Mouse (Mus musculus) right cerebral cortex, postnatal 25 days (tissue): ENCODE measurements at regions not wholly inside any gene's neighbourhood (a gene's known extent, or its start where the extent isn't known, plus 50 kb on each side); places are given as distances from the start of the nearest gene placed in this dataset.

Experiments
- DNase-seq: peaks from one replicate; pipeline ENCODE4 v3.0.0; 2022

DNA sequence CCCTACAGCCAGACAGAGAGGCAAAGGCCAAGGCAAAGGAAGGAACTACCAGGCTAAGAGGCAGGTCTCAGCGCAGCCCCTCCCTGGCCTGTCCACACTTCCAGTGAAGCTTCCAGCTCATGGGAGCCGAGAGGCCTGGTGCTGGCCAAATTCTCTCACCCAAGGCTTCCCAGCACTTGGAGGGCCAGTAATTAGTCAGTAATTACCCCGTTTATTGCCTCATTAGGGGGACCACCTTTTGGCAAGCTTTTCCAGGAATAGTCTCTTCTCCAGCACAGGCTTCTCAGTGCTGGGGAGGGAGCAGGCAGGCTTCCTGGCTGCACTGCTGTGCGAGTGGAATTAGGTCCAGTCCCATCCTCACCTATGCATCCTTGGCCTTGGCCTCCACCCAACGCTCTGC lies 252.8 kb upstream of the Nxpe4 start:
- no peak for DNase-seq

- peak; percentile 48 for DNase-seq
Measured at GRCm38 (mm10) chr9:47910501-47910906, 251.3 kb upstream of the Nxpe4 start.

DNA sequence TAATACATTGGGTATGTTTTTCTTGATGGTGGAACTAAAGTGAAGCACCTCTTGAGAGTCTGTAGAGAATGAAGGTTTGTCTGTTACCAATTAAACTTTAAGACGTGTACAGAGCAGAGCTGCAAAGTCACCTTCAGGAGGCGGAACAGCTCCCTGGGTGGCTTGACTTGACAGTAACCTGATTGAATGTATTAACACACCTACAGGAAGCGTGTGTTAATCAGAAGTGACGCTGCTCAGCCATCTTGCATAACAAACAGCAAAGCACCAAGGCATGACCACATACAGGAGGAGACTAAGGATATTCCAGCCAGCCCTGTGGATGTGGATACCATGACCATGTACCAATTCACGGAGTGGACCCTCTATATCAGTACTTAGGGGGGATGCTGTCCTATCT lies 249.0 kb upstream of the Nxpe4 start:
- DNase-seq: no peak

DNA sequence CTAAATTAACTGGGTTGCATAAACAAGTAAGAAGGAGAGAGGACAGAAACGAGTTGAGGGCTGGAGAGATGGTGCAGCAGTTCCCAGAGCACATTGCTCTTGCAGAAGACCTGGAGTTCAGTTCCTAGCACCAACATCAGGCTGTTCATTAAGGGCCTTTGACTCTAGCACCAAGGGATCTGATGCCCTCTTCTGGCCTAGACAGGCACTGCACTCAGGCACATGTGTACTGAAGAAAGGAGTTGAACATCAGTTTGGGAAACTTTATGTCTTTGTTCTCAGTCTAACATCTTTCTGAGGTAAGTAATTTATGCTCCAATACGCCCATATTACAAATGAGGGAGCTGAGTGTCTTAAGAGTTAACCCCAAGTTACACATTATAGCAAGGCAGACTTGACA lies 226.5 kb upstream of the Nxpe4 start:
- DNase-seq: no peak

DNA sequence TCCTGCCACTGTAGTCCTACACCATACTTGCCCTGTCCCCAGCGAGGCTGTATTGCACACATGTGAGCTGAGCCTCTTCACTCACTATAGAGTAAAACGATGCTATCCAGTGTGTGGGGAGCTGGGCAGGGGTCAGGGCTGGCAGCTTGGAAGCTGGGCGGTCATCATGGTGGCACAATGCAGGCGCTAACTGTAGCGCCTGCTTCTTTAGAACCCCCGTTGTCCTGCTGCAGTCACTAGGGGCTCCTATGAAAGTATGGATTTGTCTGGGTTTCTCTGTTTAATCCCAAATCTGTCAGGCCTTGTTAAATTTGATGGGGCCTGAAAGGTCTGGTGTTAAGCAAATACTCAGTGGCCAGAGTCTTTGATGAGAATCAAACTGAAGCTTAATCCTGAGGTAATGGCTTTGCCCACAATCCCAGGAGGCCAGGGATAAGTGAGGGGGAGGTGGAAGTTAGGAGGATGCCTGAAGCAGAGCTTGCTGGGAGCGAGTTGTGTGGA lies 225.8 kb upstream of the Nxpe4 start:
- DNase-seq: no peak

GRCm38 (mm10) chr9:47938941-47939710 lies 222.7 kb upstream of the Nxpe4 start:
- DNase-seq: no peak

GRCm38 (mm10) chr9:47942761-47943583 lies 218.9 kb upstream of the Nxpe4 start:
- DNase-seq: peak; percentile 39

- DNase-seq: no peak
Measured at GRCm38 (mm10) chr9:47946226-47946625, 215.6 kb upstream of the Nxpe4 start.

- peak; percentile 59 for DNase-seq
Measured at GRCm38 (mm10) chr9:47957881-47958280, 203.9 kb upstream of the Nxpe4 start.

DNA sequence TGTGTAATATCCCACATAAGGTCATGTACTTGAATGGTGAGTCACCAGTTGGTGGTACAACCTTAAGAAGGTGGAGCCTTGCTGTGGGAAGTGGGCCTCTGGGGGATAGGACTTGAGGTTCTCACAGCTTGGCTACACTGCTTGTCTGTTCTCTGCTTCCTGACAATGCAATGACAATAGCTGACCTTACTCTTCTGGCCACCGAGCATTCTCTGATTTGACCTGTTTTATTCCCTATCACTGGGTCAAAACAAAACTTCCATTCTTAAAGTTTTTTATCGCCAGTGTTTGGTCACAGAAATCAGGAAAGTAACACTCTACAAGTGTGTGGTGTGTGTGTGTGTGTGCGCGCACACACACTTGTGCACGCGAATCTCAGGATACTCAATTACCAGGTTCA lies 203.0 kb upstream of the Nxpe4 start:
- DNase-seq: no peak

- no peak for DNase-seq
Measured at GRCm38 (mm10) chr9:47961176-47961575, 200.6 kb upstream of the Nxpe4 start.

DNA sequence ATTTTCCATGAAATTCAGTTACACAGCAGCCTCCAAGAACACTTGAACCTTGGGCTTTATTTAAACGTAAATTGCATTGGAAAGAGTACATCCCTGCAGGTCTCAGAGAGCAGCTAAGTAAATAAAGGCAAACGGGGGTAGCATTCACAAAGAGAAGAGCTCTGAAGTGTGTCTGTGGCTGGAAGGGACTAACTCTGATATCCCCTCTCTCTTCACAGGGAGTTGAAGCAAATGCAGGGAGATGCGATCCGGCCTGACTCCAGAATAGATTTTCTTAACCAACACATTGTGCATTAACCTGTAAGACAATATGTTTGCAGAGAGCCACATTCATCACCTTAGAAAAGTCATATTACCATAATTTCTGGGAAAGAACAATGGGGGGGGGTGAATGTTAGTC lies 199.7 kb upstream of the Nxpe4 start:
- no peak for DNase-seq

DNA sequence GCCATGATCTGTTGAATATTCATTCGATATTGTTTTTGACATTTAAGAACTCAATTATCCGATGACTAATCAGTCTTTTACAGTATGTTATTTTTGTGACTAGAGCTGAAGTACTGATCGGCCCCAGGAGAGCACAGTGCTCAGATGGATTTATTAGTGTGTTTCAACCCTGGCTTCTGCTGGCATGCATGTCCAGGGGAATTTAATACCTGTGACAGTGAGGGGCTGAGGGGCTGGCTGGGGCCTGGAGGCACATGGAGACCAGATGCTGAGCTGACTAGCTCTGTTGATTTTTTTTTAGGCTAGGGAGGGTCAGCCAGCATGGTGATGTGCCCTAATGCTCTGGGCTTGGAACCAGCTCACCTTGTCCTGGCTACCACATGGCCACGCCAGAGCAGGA lies 199.2 kb upstream of the Nxpe4 start:
- no peak for DNase-seq

GRCm38 (mm10) chr9:47973130-47973529 lies 188.7 kb upstream of the Nxpe4 start:
- peak; percentile 2 for DNase-seq

DNA sequence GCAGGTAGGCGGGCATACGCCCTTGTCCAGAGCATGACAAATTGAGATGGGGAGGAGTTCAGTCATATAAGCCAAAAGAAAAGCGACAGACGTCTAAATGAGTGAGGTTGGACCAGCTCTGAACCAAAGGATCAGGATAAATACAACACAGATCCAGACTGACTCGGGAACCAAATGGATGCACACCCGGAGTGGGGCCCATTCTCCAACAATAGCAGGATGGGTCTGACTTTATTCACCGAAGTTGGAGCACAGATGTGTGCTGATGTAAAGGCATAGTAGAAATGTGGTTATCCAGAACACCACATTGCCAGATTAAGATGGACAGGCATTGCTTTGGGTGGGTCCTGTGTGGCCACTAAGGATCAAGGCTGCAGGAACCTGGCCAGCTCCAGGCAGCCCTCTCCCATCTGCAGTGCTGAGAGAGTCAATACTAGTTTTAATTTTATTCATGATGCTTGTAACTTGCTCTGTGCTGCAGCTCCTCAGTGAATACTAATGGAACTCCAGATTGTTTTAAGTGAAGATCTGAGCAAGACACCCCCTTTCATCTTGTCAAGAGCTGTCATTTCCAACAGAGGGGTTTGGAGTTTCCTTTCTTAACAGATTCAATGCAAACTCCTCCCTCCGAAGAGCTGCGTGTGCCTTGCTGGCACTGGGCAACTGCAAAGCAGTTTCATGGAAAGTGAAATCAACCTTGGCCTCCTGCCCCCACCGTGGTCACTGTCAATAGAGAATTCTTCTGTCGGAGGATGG lies 176.3 kb upstream of the Nxpe4 start:
- no peak for DNase-seq

GRCm38 (mm10) chr9:47987266-47987665 lies 174.6 kb upstream of the Nxpe4 start:
- DNase-seq: no peak

DNA sequence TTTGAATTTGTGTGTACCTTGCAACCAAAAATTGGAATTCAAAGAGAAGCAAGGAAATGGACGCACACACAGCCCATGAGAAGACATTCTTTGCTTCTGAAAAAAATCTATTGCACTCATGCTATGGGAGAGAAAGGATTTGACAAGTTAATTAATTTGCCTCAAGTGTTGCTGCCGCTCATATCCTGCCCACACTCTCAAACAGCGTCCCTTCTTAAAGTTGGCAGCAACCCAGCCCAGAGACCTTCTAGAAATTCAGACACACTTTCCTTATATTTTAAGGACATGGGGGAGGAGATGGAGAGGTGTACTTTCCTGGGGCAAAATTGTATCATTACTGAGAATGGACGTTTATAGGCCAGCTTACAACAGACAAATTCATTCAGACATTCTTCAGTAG lies 167.2 kb upstream of the Nxpe4 start:
- DNase-seq: no peak

- DNase-seq: no peak
Measured at GRCm38 (mm10) chr9:47999632-48000031, 162.2 kb upstream of the Nxpe4 start.

DNA sequence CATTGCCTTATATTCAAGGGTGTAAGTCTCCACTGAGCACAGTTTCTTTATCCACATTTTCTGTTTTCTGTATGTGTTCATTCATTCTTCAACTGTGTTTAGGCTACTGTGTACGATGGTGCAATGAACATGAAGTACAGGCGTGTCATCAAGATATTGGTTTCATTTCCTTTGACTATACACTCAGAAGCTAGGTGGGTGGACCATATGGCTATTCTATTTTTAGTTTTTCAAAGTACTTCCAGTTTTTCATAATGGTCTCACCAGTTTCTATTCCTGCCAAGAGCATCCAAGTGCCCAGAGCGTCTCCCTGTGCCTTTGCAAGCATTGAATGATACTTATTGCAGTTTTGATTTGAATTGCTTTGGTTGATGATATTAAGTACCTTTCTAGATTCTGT lies 132.8 kb upstream of the Nxpe4 start:
- no peak for DNase-seq

DNA sequence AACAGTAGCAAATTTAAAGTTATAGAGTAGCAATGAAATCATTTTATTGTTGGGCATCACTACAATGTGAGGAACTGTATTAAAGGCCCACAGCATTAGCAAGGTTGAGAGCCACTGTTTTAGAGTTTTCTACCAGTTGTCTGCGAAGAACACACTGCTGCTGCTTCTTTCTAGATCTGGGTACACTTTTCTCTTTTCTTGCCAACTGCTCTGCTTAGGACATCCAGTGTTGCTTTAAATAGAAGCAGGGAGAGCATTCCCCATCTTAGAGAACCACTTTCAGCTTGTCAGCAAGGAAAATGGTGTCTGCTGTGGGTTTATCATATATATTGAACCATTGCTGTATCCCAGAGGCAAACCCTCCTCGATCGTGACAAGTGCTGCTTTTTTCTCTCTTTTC lies 131.0 kb upstream of the Nxpe4 start:
- no peak for DNase-seq

- DNase-seq: no peak
Measured at GRCm38 (mm10) chr9:48035959-48036358, 125.9 kb upstream of the Nxpe4 start.

- no peak for DNase-seq
Measured at GRCm38 (mm10) chr9:48044826-48045225, 117.0 kb upstream of the Nxpe4 start.

DNA sequence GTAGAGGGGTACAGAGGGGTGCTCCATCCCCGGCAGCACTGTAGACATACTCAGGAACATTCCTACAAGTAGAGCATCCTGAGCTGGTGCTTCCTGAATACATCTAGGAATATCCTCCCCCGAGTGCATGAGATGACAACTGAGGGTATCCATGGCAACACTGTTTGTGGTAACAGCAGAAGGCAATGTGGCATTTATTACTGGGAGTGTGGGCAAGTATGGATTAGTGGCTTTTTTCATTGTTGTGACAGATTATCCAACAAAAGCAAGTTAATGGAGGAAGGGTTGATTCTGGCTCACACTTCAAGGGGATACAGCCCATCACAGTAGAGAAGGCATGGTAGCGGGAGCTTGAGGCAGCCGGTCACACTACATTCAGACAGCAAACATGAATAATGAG lies 114.0 kb upstream of the Nxpe4 start:
- no peak for DNase-seq
